Mouse (Mus musculus): Measurements from ENCODE around the gene Nfia.

- TF ChIP-seq CTCF (IDR thresholded peaks at IDR 0.05; ENCODE audit: borderline replicate concordance, insufficient read depth, low read depth, low read length): no peak
- peak; percentile 21; the same call in 1 of the 2 replicates for TF ChIP-seq POLR2A (IDR thresholded peaks at IDR 0.05; ENCODE audit: borderline replicate concordance, insufficient read depth, low read length)
Measured at GRCm38 (mm10) chr4:97787515-97787914, 15.0 kb downstream of the Nfia start.
